ENCODE assay signal across 8 mouse cellular contexts in the genomic region with DNA sequence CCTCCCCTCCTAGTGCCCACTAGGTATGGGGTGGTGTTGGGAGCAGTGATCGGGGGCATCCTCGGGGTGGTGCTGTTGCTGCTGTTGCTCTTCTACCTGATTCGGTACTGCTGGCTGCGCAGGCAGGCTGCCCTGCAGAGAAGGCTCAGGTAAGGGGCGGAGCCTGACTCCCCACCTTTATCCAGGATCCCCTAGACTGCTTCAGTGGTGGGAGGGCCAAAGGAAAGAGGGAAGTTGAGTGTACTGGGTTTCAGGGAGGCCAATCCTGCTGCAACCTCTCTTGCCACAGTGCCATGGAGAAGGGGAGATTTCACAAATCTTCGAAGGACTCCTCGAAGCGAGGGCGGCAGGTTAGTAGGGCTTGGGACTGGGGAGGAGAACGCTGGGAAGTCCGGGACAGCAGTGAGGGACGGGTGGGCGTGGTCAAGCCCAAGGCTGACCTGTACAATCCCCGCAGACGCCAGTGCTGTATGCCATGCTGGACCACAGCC. TPM values are rescaled to one million over a fixed set of nuclear protein-coding genes. Genes with fewer than 3 reads are reported as not detected.
A peak's percentile ranks its signal among the peaks of the same experiment; 100 is the strongest.
DNase-seq lines count a peak whose midpoint lies in the region; ATAC-seq lines count a peak whose summit lies in the region.

No protein-coding gene starts in this region.

- peak overlapping the region; percentile 19 for H3K4me3 ChIP-seq in hindbrain, embryonic 15.5 days
- H3K4me3 ChIP-seq in liver, embryonic 16.5 days (ENCODE audit: low read depth, low read length), result no peak overlapping the region
- peak overlapping the region; percentile 16; the same call in 1 of the 2 replicates for H3K4me3 ChIP-seq in neural tube, embryonic 15.5 days (replicated peaks)

- H3K4me1 ChIP-seq in hindbrain, embryonic 15.5 days (replicated peaks), result peaks cover 5% of the 10 kb centered on the region; the same call in 1 of the 2 replicates
- peaks cover 7% of the 10 kb centered on the region for H3K4me1 ChIP-seq in liver, embryonic 16.5 days (ENCODE audit: control insufficient read depth, low read depth, low read length)
- H3K4me1 ChIP-seq in neural tube, embryonic 15.5 days, result peaks cover 9% of the 10 kb centered on the region

- peak; percentile 34 for DNase-seq in adrenal gland, adult 2 months
- no peak for DNase-seq in adrenal gland, postnatal 4 days (ENCODE audit: low spot score in 2 of 2)
- DNase-seq in R1 (ENCODE audit: low read depth, low spot score), result peak; percentile 23
- DNase-seq in layer of hippocampus, adult 9-10 months (ENCODE audit: low spot score), result no peak
- DNase-seq in right cerebral cortex, postnatal 14 days, result no peak

- H3K36me3 ChIP-seq in hindbrain, embryonic 15.5 days, result no peaks in the 10 kb centered on the region
- no peaks in the 10 kb centered on the region for H3K36me3 ChIP-seq in liver, embryonic 16.5 days (ENCODE audit: control insufficient read depth, insufficient read depth)
- no peaks in the 10 kb centered on the region for H3K36me3 ChIP-seq in neural tube, embryonic 15.5 days

- H3K4me2 ChIP-seq in hindbrain, embryonic 15.5 days, result peak overlapping the region; percentile 46
- peak overlapping the region; percentile 50 for H3K4me2 ChIP-seq in liver, embryonic 16.5 days (ENCODE audit: low read depth, low read length)
- H3K4me2 ChIP-seq in neural tube, embryonic 15.5 days, result peak overlapping the region; percentile 48

- H3K27ac ChIP-seq in hindbrain, embryonic 15.5 days (replicated peaks), result no peak overlapping the region
- no peak overlapping the region for H3K27ac ChIP-seq in liver, embryonic 16.5 days (ENCODE audit: low read length)
- no peak overlapping the region for H3K27ac ChIP-seq in neural tube, embryonic 15.5 days (replicated peaks)

- WGBS in hindbrain, embryonic 15.5 days, result 3% methylated on average over 15 of the region's 15 CpGs
- WGBS in liver, embryonic 16.5 days (ENCODE audit: insufficient replicate concordance), result 6% methylated on average over 15 of the region's 15 CpGs
- WGBS in neural tube, embryonic 15.5 days, result 3% methylated on average over 15 of the region's 15 CpGs

- H3K27me3 ChIP-seq in hindbrain, embryonic 15.5 days, result peaks cover 30% of the 10 kb centered on the region
- H3K27me3 ChIP-seq in liver, embryonic 16.5 days (ENCODE audit: control insufficient read depth, insufficient read depth, low read depth, low read length), result peaks cover 16% of the 10 kb centered on the region
- peaks cover 34% of the 10 kb centered on the region for H3K27me3 ChIP-seq in neural tube, embryonic 15.5 days (replicated peaks)

- ATAC-seq in hindbrain, embryonic 15.5 days (ENCODE audit: low FRiP score, low read depth), result no peak
- ATAC-seq in liver, embryonic 16.5 days (ENCODE audit: low read depth), result peak; percentile 56
- no peak for ATAC-seq in neural tube, embryonic 15.5 days (ENCODE audit: low FRiP score)

- no peaks in the 10 kb centered on the region for H3K9me3 ChIP-seq in hindbrain, embryonic 15.5 days
- no peaks in the 10 kb centered on the region for H3K9me3 ChIP-seq in liver, embryonic 16.5 days (replicated peaks; ENCODE audit: control insufficient read depth, low read length)
- H3K9me3 ChIP-seq in neural tube, embryonic 15.5 days (replicated peaks), result no peaks in the 10 kb centered on the region

- no peak overlapping the region for H3K9ac ChIP-seq in hindbrain, embryonic 15.5 days
- H3K9ac ChIP-seq in liver, embryonic 16.5 days (ENCODE audit: low read depth, low read length), result no peak overlapping the region
- H3K9ac ChIP-seq in neural tube, embryonic 15.5 days (replicated peaks), result no peak overlapping the region

RNA-seq across cellular contexts. Expression of gene Mpz, which starts 9.0 kb away (rescaled TPM):
- 1 to 10 TPM in 1 of 2 experiments, under 1 TPM in 1; 0.49 to 1.5 TPM for total RNA-seq in adrenal gland, adult 2 months (2021)
- 1.7 and 5.1 TPM in 2 replicates for polyA plus RNA-seq in adrenal gland, adult 2 months (2012; rRNA removed)
- total RNA-seq in adrenal gland, postnatal 4 days (2021), result 10 to 100 TPM; 23.9 to 53.3 TPM
- 4.2 and 7.7 TPM in 2 replicates for polyA plus RNA-seq in hindbrain, embryonic 15.5 days (2015; fragmentation: Nextera tagmentation; extraction: Ambion mirVana)
- polyA plus RNA-seq in liver, embryonic 16.5 days (2015; fragmentation: Nextera tagmentation; extraction: Ambion mirVana), result 0.04 TPM in 1 of 2 replicates, not detected in the other
- polyA plus RNA-seq in neural tube, embryonic 15.5 days (2015; fragmentation: Nextera tagmentation; extraction: Ambion mirVana), result 8.8 and 11.0 TPM in 2 replicates

RNA-seq across cellular contexts. Expression of gene Sdhc, which starts 9.1 kb away (rescaled TPM):
- total RNA-seq in adrenal gland, adult 2 months (2021), result 100 to 1,000 TPM; 415 to 526 TPM
- 125 and 156 TPM in 2 replicates for polyA plus RNA-seq in adrenal gland, adult 2 months (2012; rRNA removed)
- 100 to 1,000 TPM; 359 to 386 TPM for total RNA-seq in adrenal gland, postnatal 4 days (2021)
- 290 and 297 TPM in 2 replicates for polyA plus RNA-seq in hindbrain, embryonic 15.5 days (2015; fragmentation: Nextera tagmentation; extraction: Ambion mirVana)
- polyA plus RNA-seq in liver, embryonic 16.5 days (2015; fragmentation: Nextera tagmentation; extraction: Ambion mirVana), result 137 and 164 TPM in 2 replicates
- polyA plus RNA-seq in neural tube, embryonic 15.5 days (2015; fragmentation: Nextera tagmentation; extraction: Ambion mirVana), result 311 and 314 TPM in 2 replicates

RNA-seq across cellular contexts. Expression of gene Pcp4l1, which starts 36.5 kb away (rescaled TPM):
- total RNA-seq in adrenal gland, adult 2 months (2021), result 10 to 100 TPM; 42.6 to 54.7 TPM
- 68.9 and 73.5 TPM in 2 replicates for polyA plus RNA-seq in adrenal gland, adult 2 months (2012; rRNA removed)
- 10 to 100 TPM; 29.5 to 32.0 TPM for total RNA-seq in adrenal gland, postnatal 4 days (2021)
- polyA plus RNA-seq in hindbrain, embryonic 15.5 days (2015; fragmentation: Nextera tagmentation; extraction: Ambion mirVana), result 32.4 and 48.4 TPM in 2 replicates
- 2.5 and 2.6 TPM in 2 replicates for polyA plus RNA-seq in liver, embryonic 16.5 days (2015; fragmentation: Nextera tagmentation; extraction: Ambion mirVana)
- polyA plus RNA-seq in neural tube, embryonic 15.5 days (2015; fragmentation: Nextera tagmentation; extraction: Ambion mirVana), result 34.0 and 39.1 TPM in 2 replicates

RNA-seq across cellular contexts. Expression of gene Cfap126, which starts 45.8 kb away (rescaled TPM):
- total RNA-seq in adrenal gland, adult 2 months (2021), result 1 to 10 TPM; 2.7 to 3.1 TPM
- 2.2 and 3.1 TPM in 2 replicates for polyA plus RNA-seq in adrenal gland, adult 2 months (2012; rRNA removed)
- total RNA-seq in adrenal gland, postnatal 4 days (2021), result 1 to 10 TPM; 2.1 to 2.7 TPM
- polyA plus RNA-seq in hindbrain, embryonic 15.5 days (2015; fragmentation: Nextera tagmentation; extraction: Ambion mirVana), result 7.7 and 14.1 TPM in 2 replicates
- polyA plus RNA-seq in liver, embryonic 16.5 days (2015; fragmentation: Nextera tagmentation; extraction: Ambion mirVana), result 1.8 and 2.1 TPM in 2 replicates
- 4.4 and 6.3 TPM in 2 replicates for polyA plus RNA-seq in neural tube, embryonic 15.5 days (2015; fragmentation: Nextera tagmentation; extraction: Ambion mirVana)

RNA-seq across cellular contexts. Expression of gene Nr1i3, which starts 54.2 kb away (rescaled TPM):
- total RNA-seq in adrenal gland, adult 2 months (2021), result under 1 TPM in 1 of 2 experiments, not detected in 1; 0.40 TPM
- polyA plus RNA-seq in adrenal gland, adult 2 months (2012; rRNA removed), result not detected in 2 replicates
- total RNA-seq in adrenal gland, postnatal 4 days (2021), result 10 to 100 TPM in 1 of 2 experiments, under 1 TPM in 1; 0.92 to 10.3 TPM
- 0.39 and 0.49 TPM in 2 replicates for polyA plus RNA-seq in hindbrain, embryonic 15.5 days (2015; fragmentation: Nextera tagmentation; extraction: Ambion mirVana)
- polyA plus RNA-seq in liver, embryonic 16.5 days (2015; fragmentation: Nextera tagmentation; extraction: Ambion mirVana), result 2.2 and 2.4 TPM in 2 replicates
- 0.38 and 0.52 TPM in 2 replicates for polyA plus RNA-seq in neural tube, embryonic 15.5 days (2015; fragmentation: Nextera tagmentation; extraction: Ambion mirVana)

Comparison
In these comparisons a context has a peak if more than half of its experiments do, and no peak if none do; other contexts are left out.
1. DNase-seq: peak in adrenal gland, adult 2 months (single experiment) and R1 (single experiment); none in adrenal gland, postnatal 4 days (0 of 2), layer of hippocampus, adult 9-10 months (single experiment) and right cerebral cortex, postnatal 14 days (single experiment).
2. Peak in every context shown above with its lines, with median percentiles within 50 percentile points of each other: H3K4me2 ChIP-seq.